Comparison of ENCODE assay signal across 8 mouse cellular contexts in genomic region chr7:100285383-100285782, GRCm38 (mm10). TPM values are rescaled to one million over a fixed set of nuclear protein-coding genes. Genes with fewer than 3 reads are reported as not detected.
DNase-seq lines count a peak whose midpoint lies in the region; ATAC-seq and TF ChIP-seq lines count a peak whose summit lies in the region.

Gene P4ha3 (plus strand): TSS chr7:100285520.

- TF ChIP-seq CTCF in kidney, postnatal 0 days (IDR thresholded peaks at IDR 0.05; ENCODE audit: low read depth) = peak; percentile 38
- TF ChIP-seq CTCF in kidney, adult 2 months (conservative IDR thresholded peaks at IDR 0.05; ENCODE audit: insufficient read depth, insufficient read length, low read depth, low read length) = no peak
- no peak; the same call in 1 of the 2 replicates for TF ChIP-seq CTCF in brain, embryonic 14.5 days (IDR thresholded peaks at IDR 0.05; ENCODE audit: borderline replicate concordance, extremely low read depth, insufficient read depth, insufficient read length)

- DNase-seq in kidney, postnatal 0 days (ENCODE audit: low spot score) = peak; percentile 29
- DNase-seq in kidney, adult 2 months = no peak
- no peak for DNase-seq in brain, embryonic 14.5 days (ENCODE audit: low read depth)
- no peak for DNase-seq in layer of hippocampus, adult 9-11 months
- DNase-seq in urinary bladder, postnatal 36 days (ENCODE audit: low spot score in 2 of 2) = no peak

- H3K4me2 ChIP-seq in kidney, postnatal 0 days (ENCODE audit: low read length) = peak within 1 kb of the TSS; percentile 94
- H3K4me2 ChIP-seq in heart, embryonic 15.5 days = peak within 1 kb of the TSS; percentile 73
- peak within 1 kb of the TSS; percentile 64 for H3K4me2 ChIP-seq in liver, embryonic 12.5 days
- peak within 1 kb of the TSS; percentile 91 for H3K4me2 ChIP-seq in neural tube, embryonic 15.5 days

- no peak for TF ChIP-seq POLR2A in kidney, adult 2 months (IDR thresholded peaks at IDR 0.05; ENCODE audit: low read depth, low read length)
- TF ChIP-seq POLR2A in brain, embryonic 14.5 days (IDR thresholded peaks at IDR 0.05; ENCODE audit: borderline replicate concordance, extremely low read depth, insufficient read depth, insufficient read length, poor library complexity, severe bottlenecking) = no peak

- H3K36me3 ChIP-seq in kidney, postnatal 0 days (ENCODE audit: insufficient read depth, low read length) = no peaks in the 10 kb centered on the region
- H3K36me3 ChIP-seq in kidney, adult 2 months (ENCODE audit: control insufficient read depth, insufficient read depth, low read length) = no peaks in the 10 kb centered on the region
- H3K36me3 ChIP-seq in heart, embryonic 15.5 days = no peaks in the 10 kb centered on the region
- no peaks in the 10 kb centered on the region for H3K36me3 ChIP-seq in liver, embryonic 12.5 days
- H3K36me3 ChIP-seq in neural tube, embryonic 15.5 days = no peaks in the 10 kb centered on the region

- H3K27me3 ChIP-seq in kidney, postnatal 0 days (ENCODE audit: insufficient read depth, low read length) = no peaks in the 10 kb centered on the region
- no peaks in the 10 kb centered on the region for H3K27me3 ChIP-seq in kidney, adult 2 months (replicated peaks; ENCODE audit: control insufficient read depth, insufficient read depth, low read length)
- H3K27me3 ChIP-seq in heart, embryonic 15.5 days = no peaks in the 10 kb centered on the region
- peaks cover 89% of the 10 kb centered on the region for H3K27me3 ChIP-seq in liver, embryonic 12.5 days (replicated peaks)
- H3K27me3 ChIP-seq in neural tube, embryonic 15.5 days (replicated peaks) = no peaks in the 10 kb centered on the region; the same call in 1 of the 2 replicates

- ATAC-seq in kidney, postnatal 0 days (replicated peaks; ENCODE audit: low FRiP score, low read depth) = peak; percentile 33; the same call in 1 of the 2 replicates
- peak; percentile 41 for ATAC-seq in heart, embryonic 15.5 days (replicated peaks; ENCODE audit: insufficient number of reproducible peaks, insufficient read depth, low FRiP score, low read depth)
- no peak for ATAC-seq in liver, embryonic 12.5 days
- ATAC-seq in neural tube, embryonic 15.5 days (ENCODE audit: low FRiP score) = peak; percentile 55

- H3K9ac ChIP-seq in kidney, postnatal 0 days (ENCODE audit: low read depth, low read length) = peak within 1 kb of the TSS; percentile 56; the same call in 1 of the 2 replicates
- peak within 1 kb of the TSS; percentile 67 for H3K9ac ChIP-seq in heart, embryonic 15.5 days
- peak within 1 kb of the TSS; percentile 46 for H3K9ac ChIP-seq in liver, embryonic 12.5 days
- H3K9ac ChIP-seq in neural tube, embryonic 15.5 days (replicated peaks) = peak within 1 kb of the TSS; percentile 55

- H3K4me1 ChIP-seq in kidney, postnatal 0 days (replicated peaks; ENCODE audit: insufficient read depth, low read length) = 0 out of 2 replicates have a peak, but pooled peaks cover 14% of the 10 kb centered on the region
- H3K4me1 ChIP-seq in kidney, adult 2 months (ENCODE audit: control insufficient read depth, insufficient read depth, low read length) = no peaks in the 10 kb centered on the region
- peaks cover 39% of the 10 kb centered on the region for H3K4me1 ChIP-seq in heart, embryonic 15.5 days (replicated peaks)
- peaks cover 13% of the 10 kb centered on the region; the same call in 1 of the 2 replicates for H3K4me1 ChIP-seq in liver, embryonic 12.5 days
- H3K4me1 ChIP-seq in neural tube, embryonic 15.5 days = peaks cover 42% of the 10 kb centered on the region

- H3K4me3 ChIP-seq in kidney, postnatal 0 days (replicated peaks; ENCODE audit: low read depth, low read length) = peak within 1 kb of the TSS; percentile 53
- no peak within 1 kb of the TSS for H3K4me3 ChIP-seq in kidney, adult 2 months (ENCODE audit: insufficient read depth, low read depth, low read length)
- peak within 1 kb of the TSS; percentile 63 for H3K4me3 ChIP-seq in heart, embryonic 15.5 days
- H3K4me3 ChIP-seq in liver, embryonic 12.5 days = peak within 1 kb of the TSS; percentile 55
- H3K4me3 ChIP-seq in neural tube, embryonic 15.5 days (replicated peaks) = peak within 1 kb of the TSS; percentile 51

- no peaks in the 10 kb centered on the region for H3K9me3 ChIP-seq in kidney, postnatal 0 days (replicated peaks; ENCODE audit: low read length)
- no peaks in the 10 kb centered on the region for H3K9me3 ChIP-seq in heart, embryonic 15.5 days (replicated peaks)
- 0 out of 2 replicates have a peak, but pooled peaks cover under 1% of the 10 kb centered on the region for H3K9me3 ChIP-seq in liver, embryonic 12.5 days (replicated peaks)
- no peaks in the 10 kb centered on the region for H3K9me3 ChIP-seq in neural tube, embryonic 15.5 days (replicated peaks)

- whole genome bisulfite sequencing in kidney, postnatal 0 days = 0% methylated on average over 52 of the region's 53 CpGs
- WGBS in kidney, adult 2 months = 2% methylated on average over 53 of the region's 53 CpGs
- WGBS in heart, embryonic 15.5 days = 0% methylated on average over 43 of the region's 53 CpGs
- 1% methylated on average over 38 of the region's 53 CpGs for WGBS in liver, embryonic 12.5 days (ENCODE audit: insufficient replicate concordance)
- under 1% methylated on average over 45 of the region's 53 CpGs for WGBS in neural tube, embryonic 15.5 days

- no peak within 1 kb of the TSS for H3K27ac ChIP-seq in kidney, postnatal 0 days
- no peak within 1 kb of the TSS for H3K27ac ChIP-seq in kidney, adult 2 months (ENCODE audit: insufficient read depth, low read depth, low read length)
- peak within 1 kb of the TSS; percentile 50 for H3K27ac ChIP-seq in heart, embryonic 15.5 days
- no peak within 1 kb of the TSS for H3K27ac ChIP-seq in liver, embryonic 12.5 days
- peak within 1 kb of the TSS; percentile 49 for H3K27ac ChIP-seq in neural tube, embryonic 15.5 days (replicated peaks)

RNA-seq across cellular contexts. Expression of gene P4ha3, which starts in this region (rescaled TPM):
- polyA plus RNA-seq in kidney, postnatal 0 days (2015; fragmentation: Nextera tagmentation; extraction: Ambion mirVana) = 2.2 and 2.7 TPM in 2 replicates
- polyA plus RNA-seq in kidney, adult 2 months (2012; rRNA removed) = 0.19 and 0.22 TPM in 2 replicates
- 7.8 and 22.0 TPM in 2 replicates for polyA plus RNA-seq in brain, embryonic 14.5 days (2012; rRNA removed)
- 11.8 and 18.9 TPM in 2 replicates for polyA plus RNA-seq in heart, embryonic 15.5 days (2015; fragmentation: Nextera tagmentation; extraction: Ambion mirVana)
- polyA plus RNA-seq in liver, embryonic 12.5 days (2016; fragmentation: Nextera tagmentation; extraction: Ambion mirVana) = 1.8 and 2.2 TPM in 2 replicates
- polyA plus RNA-seq in neural tube, embryonic 15.5 days (2015; fragmentation: Nextera tagmentation; extraction: Ambion mirVana) = 9.4 and 14.7 TPM in 2 replicates

Comparison
In these comparisons a context has a peak if more than half of its experiments do, and no peak if none do; other contexts are left out.
1. H3K27ac ChIP-seq: peak in heart, embryonic 15.5 days (single experiment) and neural tube, embryonic 15.5 days (single experiment); none in kidney, postnatal 0 days (single experiment), kidney, adult 2 months (single experiment) and liver, embryonic 12.5 days (single experiment).
2. Peak in every context shown above with its lines, with median percentiles within 50 percentile points of each other: H3K4me2 ChIP-seq and H3K9ac ChIP-seq.